Mouse (Mus musculus): Measurements from ENCODE around the gene Spata17. TPM values are rescaled to one million over a fixed set of nuclear protein-coding genes. Genes with fewer than 3 reads are reported as not detected.
A peak's percentile ranks its signal among the peaks of the same experiment; 100 is the strongest.

Spata17 gene
- polyA plus RNA-seq (2015; fragmentation: Nextera tagmentation; extraction: Ambion mirVana): 0.76 and 0.98 TPM in 2 replicates

DNA sequence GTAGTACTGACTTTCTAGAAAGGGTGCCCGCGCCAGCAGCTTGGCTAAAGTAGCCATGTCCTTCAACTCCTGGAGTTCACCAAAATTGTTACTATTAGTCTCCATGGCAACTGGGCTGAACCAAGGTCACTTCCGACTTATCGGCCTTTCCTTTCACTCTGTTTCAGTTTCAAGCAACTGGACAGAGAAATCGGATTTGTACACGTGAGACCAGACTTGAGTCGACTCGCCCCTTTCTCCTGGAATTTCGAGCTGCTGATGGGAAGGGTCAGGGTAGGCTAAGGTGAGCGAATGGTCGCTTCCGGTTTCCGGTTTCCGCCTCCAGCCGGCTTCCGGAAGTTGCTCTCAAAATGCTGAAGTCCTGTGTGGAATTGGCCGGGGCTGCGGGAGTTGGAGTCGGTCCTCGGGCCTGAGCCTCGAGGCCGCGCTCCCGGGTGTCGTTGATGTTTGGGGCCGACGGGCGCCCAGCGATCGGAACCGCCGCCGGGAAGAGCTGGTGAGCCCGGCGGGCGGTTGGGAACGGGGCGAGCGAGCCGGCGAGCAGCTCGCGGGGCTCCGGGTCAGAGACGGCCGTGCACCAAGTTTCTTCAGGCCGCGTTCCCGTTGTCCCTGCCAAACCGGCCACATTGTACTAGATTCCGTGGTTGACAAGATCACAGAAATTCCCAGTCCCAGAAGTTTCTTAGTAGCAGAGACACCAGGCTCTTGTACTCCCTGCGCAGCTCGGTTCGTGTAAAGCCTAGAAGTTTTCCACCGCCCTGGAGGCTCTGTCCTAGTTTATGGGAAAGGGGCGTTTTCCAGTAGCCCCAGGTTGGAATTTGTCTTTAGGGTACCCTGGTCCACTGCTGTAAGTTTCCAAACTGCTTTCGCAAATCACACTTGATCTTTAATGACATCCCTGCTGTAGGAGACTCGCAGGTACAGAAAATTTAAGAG lies at the start of gene Spata17, which contains the start of gene Gpatch2:
TSS of gene Spata17 (minus strand) at position 285 of the 936 bp plus-strand sequence.
TSS of gene Gpatch2 (plus strand) at position 328 of the 936 bp plus-strand sequence.
- H3K27me3 ChIP-seq (ENCODE audit: control insufficient read depth, insufficient read depth, low read length): no peaks in the 10 kb centered on the region
- H3K4me1 ChIP-seq (ENCODE audit: control insufficient read depth, insufficient read depth, low read length): peaks cover 3% of the 10 kb centered on the region; the same call in 1 of the 2 replicates
- peak within 1 kb of the TSS; percentile 76 for H3K4me2 ChIP-seq (ENCODE audit: low read depth, low read length)
- no peaks in the 10 kb centered on the region for H3K9me3 ChIP-seq (replicated peaks; ENCODE audit: control insufficient read depth, low read length)
- peak within 1 kb of the TSS; percentile 94 for H3K9ac ChIP-seq (ENCODE audit: low read length)
- H3K4me3 ChIP-seq (ENCODE audit: low read length): peak within 1 kb of the TSS; percentile 81
- no peaks in the 10 kb centered on the region for H3K36me3 ChIP-seq (ENCODE audit: control insufficient read depth, insufficient read depth)
- WGBS: under 1% methylated on average over 58 of the region's 58 CpGs
- H3K27ac ChIP-seq (ENCODE audit: low read length): peak within 1 kb of the TSS; percentile 85
- ATAC-seq (replicated peaks; ENCODE audit: extremely low read depth, insufficient read depth, low FRiP score): peak; percentile 83

DNA sequence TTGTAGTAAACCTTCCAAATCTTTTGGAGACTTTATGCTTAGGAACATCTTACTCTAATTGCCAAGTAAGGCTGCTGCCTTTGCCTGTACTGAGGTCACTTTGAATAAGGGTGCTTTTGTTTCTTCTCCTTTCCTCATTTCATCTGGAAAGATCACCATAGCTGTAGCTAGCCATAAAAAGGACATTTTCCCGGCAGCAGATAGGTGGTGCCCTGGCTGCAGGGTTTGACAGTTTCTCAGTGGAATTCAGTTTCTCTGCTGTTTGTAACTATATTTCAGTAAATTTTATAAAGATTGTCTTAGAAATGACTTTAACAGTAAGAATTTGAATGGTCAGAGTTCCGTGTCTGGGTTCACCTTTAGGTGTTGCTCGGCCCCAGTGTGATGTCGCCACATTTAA lies 43.5 kb upstream of the Spata17 start:
- H3K4me1 ChIP-seq (ENCODE audit: control insufficient read depth, insufficient read depth, low read length): no peaks in the 10 kb centered on the region
- H3K27ac ChIP-seq (ENCODE audit: low read length): no peak overlapping the region
- WGBS: 87% methylated on average over 4 of the region's 4 CpGs
- H3K9me3 ChIP-seq (replicated peaks; ENCODE audit: control insufficient read depth, low read length): no peaks in the 10 kb centered on the region
- H3K36me3 ChIP-seq (ENCODE audit: control insufficient read depth, insufficient read depth): no peaks in the 10 kb centered on the region
- H3K27me3 ChIP-seq (ENCODE audit: control insufficient read depth, insufficient read depth, low read length): no peaks in the 10 kb centered on the region
- no peak for ATAC-seq (replicated peaks; ENCODE audit: extremely low read depth, insufficient read depth, low FRiP score)
- H3K9ac ChIP-seq (ENCODE audit: low read length): no peak overlapping the region
- H3K4me3 ChIP-seq (ENCODE audit: low read length): no peak overlapping the region
- H3K4me2 ChIP-seq (ENCODE audit: low read depth, low read length): no peak overlapping the region

DNA sequence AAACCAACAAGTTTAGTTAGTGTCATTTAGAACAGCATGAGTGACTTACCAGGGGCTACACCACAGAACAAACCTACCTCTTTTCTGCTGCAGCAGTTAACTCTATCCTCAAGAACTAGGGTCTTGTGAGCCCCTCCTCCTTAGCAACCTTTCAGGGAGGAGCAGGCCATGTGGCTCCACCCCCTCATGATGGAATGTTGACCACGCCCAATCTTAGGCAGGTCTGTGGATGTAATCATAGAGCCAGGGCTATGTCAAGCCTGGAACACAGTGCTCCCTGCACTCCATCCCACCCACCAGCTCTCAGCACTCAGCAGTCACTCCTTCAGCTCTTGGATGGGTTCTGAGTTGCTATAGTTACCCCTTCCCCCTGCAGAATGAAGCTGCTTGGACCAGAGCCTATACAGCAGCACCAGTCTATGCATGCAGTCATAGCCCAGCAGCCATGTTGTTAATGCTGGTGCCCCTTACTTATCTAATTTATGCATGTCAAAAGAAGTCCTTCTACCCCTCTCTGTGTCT lies 35.5 kb upstream of the Spata17 start:
- no peak overlapping the region for H3K27ac ChIP-seq (ENCODE audit: low read length)
- ATAC-seq (replicated peaks; ENCODE audit: extremely low read depth, insufficient read depth, low FRiP score): peak; percentile 45
- H3K9me3 ChIP-seq (replicated peaks; ENCODE audit: control insufficient read depth, low read length): no peaks in the 10 kb centered on the region
- H3K4me3 ChIP-seq (ENCODE audit: low read length): no peak overlapping the region
- H3K36me3 ChIP-seq (ENCODE audit: control insufficient read depth, insufficient read depth): no peaks in the 10 kb centered on the region
- H3K4me2 ChIP-seq (ENCODE audit: low read depth, low read length): no peak overlapping the region
- no peak overlapping the region for H3K9ac ChIP-seq (ENCODE audit: low read length)
- no peaks in the 10 kb centered on the region for H3K27me3 ChIP-seq (ENCODE audit: control insufficient read depth, insufficient read depth, low read length)
- H3K4me1 ChIP-seq (ENCODE audit: control insufficient read depth, insufficient read depth, low read length): no peaks in the 10 kb centered on the region
- WGBS: 72% methylated on average over 1 of the region's 1 CpGs

DNA sequence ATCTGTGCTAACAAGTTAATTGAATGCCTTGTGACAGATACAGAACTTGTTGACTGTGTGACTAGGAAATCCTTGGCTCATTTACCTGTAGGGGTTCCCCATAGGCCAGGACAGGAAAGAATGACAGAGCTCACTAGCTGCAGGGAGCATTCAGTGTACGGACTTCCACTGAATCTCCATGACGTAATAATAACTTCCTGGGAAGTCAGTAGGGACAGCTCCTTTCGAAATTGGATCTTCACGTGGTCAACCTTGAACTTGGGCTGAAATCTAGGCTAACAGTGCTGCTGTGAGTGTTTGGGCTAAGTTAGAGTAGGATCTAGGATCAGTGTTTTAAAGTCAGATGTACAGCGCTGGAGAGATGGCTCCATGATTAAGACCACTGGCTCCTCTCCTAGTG lies 29.5 kb upstream of the Spata17 start:
- no peaks in the 10 kb centered on the region for H3K27me3 ChIP-seq (ENCODE audit: control insufficient read depth, insufficient read depth, low read length)
- ATAC-seq (replicated peaks; ENCODE audit: extremely low read depth, insufficient read depth, low FRiP score): no peak
- H3K36me3 ChIP-seq (ENCODE audit: control insufficient read depth, insufficient read depth): no peaks in the 10 kb centered on the region
- H3K9me3 ChIP-seq (replicated peaks; ENCODE audit: control insufficient read depth, low read length): no peaks in the 10 kb centered on the region
- no peaks in the 10 kb centered on the region for H3K4me1 ChIP-seq (ENCODE audit: control insufficient read depth, insufficient read depth, low read length)
- WGBS: 79% methylated on average over 5 of the region's 5 CpGs
- H3K27ac ChIP-seq (ENCODE audit: low read length): no peak overlapping the region
- no peak overlapping the region for H3K4me3 ChIP-seq (ENCODE audit: low read length)
- no peak overlapping the region for H3K9ac ChIP-seq (ENCODE audit: low read length)
- H3K4me2 ChIP-seq (ENCODE audit: low read depth, low read length): no peak overlapping the region

DNA sequence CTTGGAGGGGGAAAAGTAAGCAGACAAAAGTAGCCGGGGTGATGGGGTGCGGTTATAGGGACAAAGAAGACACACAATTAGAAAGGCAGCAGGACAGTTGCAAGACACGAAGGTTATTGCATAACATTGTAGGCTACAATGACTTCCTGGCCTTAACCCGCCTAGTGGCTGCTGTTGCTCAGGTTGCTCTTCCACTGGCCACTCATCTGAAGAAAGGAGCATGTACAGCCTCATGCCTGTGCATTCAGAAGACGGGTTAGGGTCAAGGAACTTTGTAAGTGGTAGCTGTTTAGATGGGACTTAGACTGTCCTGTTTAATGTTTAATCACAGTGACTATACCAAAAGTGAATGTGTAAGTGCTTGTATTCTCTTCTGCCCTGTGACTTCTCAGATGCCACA lies 26.1 kb upstream of the Spata17 start:
- H3K4me3 ChIP-seq (ENCODE audit: low read length): no peak overlapping the region
- no peak overlapping the region for H3K27ac ChIP-seq (ENCODE audit: low read length)
- no peak for ATAC-seq (replicated peaks; ENCODE audit: extremely low read depth, insufficient read depth, low FRiP score)
- H3K9ac ChIP-seq (ENCODE audit: low read length): no peak overlapping the region
- no peaks in the 10 kb centered on the region for H3K36me3 ChIP-seq (ENCODE audit: control insufficient read depth, insufficient read depth)
- WGBS: 95% methylated on average over 5 of the region's 5 CpGs
- H3K4me2 ChIP-seq (ENCODE audit: low read depth, low read length): no peak overlapping the region
- no peaks in the 10 kb centered on the region for H3K27me3 ChIP-seq (ENCODE audit: control insufficient read depth, insufficient read depth, low read length)
- H3K4me1 ChIP-seq (ENCODE audit: control insufficient read depth, insufficient read depth, low read length): no peaks in the 10 kb centered on the region; the same call in 1 of the 2 replicates
- no peaks in the 10 kb centered on the region for H3K9me3 ChIP-seq (replicated peaks; ENCODE audit: control insufficient read depth, low read length)

DNA sequence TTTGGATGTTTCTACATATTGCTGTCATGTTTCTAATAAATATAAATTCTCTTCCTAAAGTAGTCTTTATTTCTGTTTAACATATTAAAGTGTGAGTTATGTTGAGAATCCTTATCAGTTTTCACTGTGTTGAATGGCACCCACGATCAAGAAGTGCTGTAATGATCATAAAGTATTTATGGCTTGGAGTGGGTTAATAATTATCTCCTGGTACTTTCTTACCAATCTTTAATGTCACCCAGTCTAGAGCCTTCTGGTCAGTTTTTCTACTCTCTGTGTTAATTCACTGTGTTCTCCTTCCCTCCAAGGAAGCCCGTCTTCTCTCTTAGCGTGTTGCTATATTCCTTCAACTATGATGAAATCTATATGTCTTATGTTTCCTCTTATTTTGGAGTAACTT lies 25.0 kb upstream of the Spata17 start:
- Histone ChIP-seq H3K27ac (ENCODE audit: low read length) (no peak overlapping the region), H3K36me3 (ENCODE audit: control insufficient read depth, insufficient read depth) (no peaks in the 10 kb centered on the region), H3K27me3 (ENCODE audit: control insufficient read depth, insufficient read depth, low read length) (no peaks in the 10 kb centered on the region), H3K4me3 (ENCODE audit: low read length) (no peak overlapping the region), H3K9me3 (replicated peaks; ENCODE audit: control insufficient read depth, low read length) (no peaks in the 10 kb centered on the region), H3K4me1 (ENCODE audit: control insufficient read depth, insufficient read depth, low read length) (no peaks in the 10 kb centered on the region; the same call in 1 of the 2 replicates), H3K9ac (ENCODE audit: low read length) (no peak overlapping the region), H3K4me2 (ENCODE audit: low read depth, low read length) (no peak overlapping the region)
- WGBS: 89% methylated on average over 3 of the region's 3 CpGs
- ATAC-seq (replicated peaks; ENCODE audit: extremely low read depth, insufficient read depth, low FRiP score): no peak

DNA sequence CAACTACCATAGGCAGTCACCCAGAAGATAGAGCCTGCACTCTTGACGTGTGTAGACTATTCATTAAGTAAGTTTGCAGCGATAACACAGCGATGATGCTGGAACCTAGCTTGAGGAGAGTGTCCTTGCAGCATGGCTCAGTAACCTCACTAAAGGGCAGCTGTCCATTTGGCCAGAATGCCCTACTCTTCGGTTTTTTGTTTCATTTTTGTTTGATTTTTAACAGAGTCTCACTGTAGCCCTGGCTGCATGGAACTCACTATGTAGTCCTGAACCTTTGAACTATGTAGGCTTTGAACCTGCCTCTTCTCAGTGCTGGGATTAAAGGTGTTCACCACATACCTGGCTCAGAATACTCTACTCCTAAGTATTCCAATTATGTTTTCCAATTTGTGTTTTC lies 22.8 kb upstream of the Spata17 start:
- ATAC-seq (replicated peaks; ENCODE audit: extremely low read depth, insufficient read depth, low FRiP score): no peak
- Histone ChIP-seq H3K27me3 (ENCODE audit: control insufficient read depth, insufficient read depth, low read length) (no peaks in the 10 kb centered on the region), H3K4me3 (ENCODE audit: low read length) (no peak overlapping the region), H3K36me3 (ENCODE audit: control insufficient read depth, insufficient read depth) (peaks cover 10% of the 10 kb centered on the region; the same call in 1 of the 2 replicates), H3K4me2 (ENCODE audit: low read depth, low read length) (no peak overlapping the region), H3K27ac (ENCODE audit: low read length) (no peak overlapping the region), H3K9ac (ENCODE audit: low read length) (no peak overlapping the region), H3K4me1 (ENCODE audit: control insufficient read depth, insufficient read depth, low read length) (no peaks in the 10 kb centered on the region; the same call in 1 of the 2 replicates), H3K9me3 (replicated peaks; ENCODE audit: control insufficient read depth, low read length) (no peaks in the 10 kb centered on the region)
- WGBS: 82% methylated on average over 4 of the region's 4 CpGs

DNA sequence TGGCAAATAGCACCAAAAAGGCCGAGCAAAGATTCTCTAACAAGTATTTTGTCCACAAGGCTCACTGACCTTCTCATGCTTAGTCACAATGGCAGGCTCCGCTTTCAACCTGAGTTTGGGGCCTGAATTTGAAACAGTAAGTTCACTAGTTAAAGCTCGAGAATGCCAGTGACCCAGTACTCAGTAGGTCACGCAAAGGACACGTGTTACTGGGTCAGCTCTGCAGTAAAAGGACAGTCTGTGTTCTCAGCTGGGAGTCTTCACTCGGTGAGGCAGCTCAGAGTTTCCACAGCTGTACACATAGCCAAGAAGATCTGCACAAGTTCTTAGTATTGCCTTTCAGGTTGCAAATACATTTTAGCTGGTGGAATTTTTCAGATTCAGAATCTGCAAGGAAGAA lies 21.0 kb upstream of the Spata17 start:
- Histone ChIP-seq H3K9ac (ENCODE audit: low read length) (no peak overlapping the region), H3K4me3 (ENCODE audit: low read length) (no peak overlapping the region), H3K36me3 (ENCODE audit: control insufficient read depth, insufficient read depth) (peaks cover 12% of the 10 kb centered on the region; the same call in 1 of the 2 replicates), H3K4me1 (ENCODE audit: control insufficient read depth, insufficient read depth, low read length) (no peaks in the 10 kb centered on the region; the same call in 1 of the 2 replicates), H3K27ac (ENCODE audit: low read length) (no peak overlapping the region), H3K4me2 (ENCODE audit: low read depth, low read length) (no peak overlapping the region), H3K9me3 (replicated peaks; ENCODE audit: control insufficient read depth, low read length) (no peaks in the 10 kb centered on the region), H3K27me3 (ENCODE audit: control insufficient read depth, insufficient read depth, low read length) (no peaks in the 10 kb centered on the region)
- no peak for ATAC-seq (replicated peaks; ENCODE audit: extremely low read depth, insufficient read depth, low FRiP score)
- WGBS: 64% methylated on average over 6 of the region's 6 CpGs

DNA sequence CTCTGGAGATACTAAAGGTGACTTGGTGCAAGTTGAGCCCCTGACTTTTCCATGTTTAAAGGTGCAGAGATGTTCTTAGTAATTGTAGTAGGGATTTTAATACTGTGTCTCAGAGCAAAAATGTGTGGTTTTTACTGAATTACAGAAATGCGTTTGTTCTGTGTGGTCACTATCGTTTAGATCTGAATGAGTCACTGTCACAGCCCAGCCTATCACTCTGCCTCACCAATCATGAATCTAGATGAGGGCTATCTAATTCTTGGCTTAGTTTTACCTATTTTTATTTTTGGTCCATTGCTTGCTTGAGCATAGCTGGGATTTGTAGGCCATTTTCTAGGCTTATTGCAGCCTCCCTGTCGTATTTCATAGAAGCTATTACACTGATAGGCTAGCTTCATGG lies 19.9 kb upstream of the Spata17 start:
- Histone ChIP-seq H3K27ac (ENCODE audit: low read length) (no peak overlapping the region), H3K4me1 (ENCODE audit: control insufficient read depth, insufficient read depth, low read length) (no peaks in the 10 kb centered on the region; the same call in 1 of the 2 replicates), H3K4me2 (ENCODE audit: low read depth, low read length) (no peak overlapping the region), H3K9me3 (replicated peaks; ENCODE audit: control insufficient read depth, low read length) (no peaks in the 10 kb centered on the region), H3K9ac (ENCODE audit: low read length) (no peak overlapping the region), H3K27me3 (ENCODE audit: control insufficient read depth, insufficient read depth, low read length) (no peaks in the 10 kb centered on the region), H3K4me3 (ENCODE audit: low read length) (no peak overlapping the region), H3K36me3 (ENCODE audit: control insufficient read depth, insufficient read depth) (peaks cover 12% of the 10 kb centered on the region; the same call in 1 of the 2 replicates)
- 90% methylated on average over 3 of the region's 3 CpGs for WGBS
- ATAC-seq (replicated peaks; ENCODE audit: extremely low read depth, insufficient read depth, low FRiP score): no peak
